Mouse (Mus musculus): ENCODE data around the gene Rgsl1.

- no peak for TF ChIP-seq POLR2AphosphoS2 (IDR thresholded peaks at IDR 0.05; ENCODE audit: low read length)
- TF ChIP-seq MAFK (IDR thresholded peaks at IDR 0.05; ENCODE audit: borderline replicate concordance, low read depth, low read length) = no peak
- no peak for TF ChIP-seq ZC3H11A (IDR thresholded peaks at IDR 0.05; ENCODE audit: low read depth, low read length)
- no peak for TF ChIP-seq KAT2A (conservative IDR thresholded peaks at IDR 0.05; ENCODE audit: low read depth, low read length)
- no peak for TF ChIP-seq ELF1 (IDR thresholded peaks at IDR 0.05; ENCODE audit: low read depth, low read length)
- no peak for TF ChIP-seq CTCF (IDR thresholded peaks at IDR 0.05 in 2 of 3, conservative IDR thresholded peaks at IDR 0.05 in 1 of 3; ENCODE audit: control insufficient read depth in 1 of 3, insufficient read depth in 1 of 3, low read depth in 2 of 3, low read length in 3 of 3, poor library complexity in 1 of 3, severe bottlenecking in 1 of 3)
- TF ChIP-seq GABPA (IDR thresholded peaks at IDR 0.05; ENCODE audit: low read depth, low read length) = no peak
- no peak for TF ChIP-seq UBTF (IDR thresholded peaks at IDR 0.05; ENCODE audit: borderline replicate concordance, insufficient read depth, low read depth, low read length)
- no peak for TF ChIP-seq ZNF384 (IDR thresholded peaks at IDR 0.05; ENCODE audit: low read depth, low read length)
- no peak for TF ChIP-seq GATA1 (IDR thresholded peaks at IDR 0.05; ENCODE audit: low read depth, low read length)
Measured at GRCm38 (mm10) chr1:153846867-153847266, 2.9 kb upstream of the Rgsl1 start.

Measured in MEL (cell line).